Mouse (Mus musculus): Measurements from ENCODE around the gene Kif1bp. TPM values are rescaled to one million over a fixed set of nuclear protein-coding genes. Genes with fewer than 3 reads are reported as not detected.

Kif1bp gene
- total RNA-seq, 1 experiment = 17.3 TPM

DNA sequence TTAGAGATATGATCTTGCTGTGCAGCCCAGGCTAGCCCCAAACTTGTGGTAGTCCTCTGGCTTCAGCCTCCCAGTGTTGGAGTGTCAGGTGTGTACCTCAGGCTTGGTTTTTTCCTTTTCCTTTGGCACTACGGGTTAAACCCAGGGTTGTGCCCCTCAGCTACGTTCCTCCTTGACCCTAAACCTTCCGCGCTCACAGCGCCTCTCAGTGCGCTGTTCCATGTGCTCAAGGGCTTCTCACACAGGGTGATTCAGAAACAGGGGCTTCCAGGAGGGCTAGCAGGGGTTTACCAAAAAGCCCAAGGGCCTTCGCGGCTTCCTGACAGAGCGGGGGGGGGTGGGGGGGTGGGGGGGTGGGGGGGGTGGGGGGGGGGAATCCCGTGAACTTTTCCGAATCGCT lies 35.8 kb downstream of the Kif1bp start:
- no peak for TF ChIP-seq ZC3H11A (IDR thresholded peaks at IDR 0.05; ENCODE audit: borderline replicate concordance, low read depth, low read length)
- no peak overlapping the region for H3K27ac ChIP-seq (ENCODE audit: insufficient read depth, low read depth, low read length, poor library complexity, severe bottlenecking)
- H3K36me3 ChIP-seq (ENCODE audit: control insufficient read depth, insufficient read depth, low read length, poor library complexity, severe bottlenecking) = no peaks in the 10 kb centered on the region
- in situ Hi-C loops (cut with MboI; ENCODE audit: low sequenced_read_pairs in 2 of 2, unreplicated experiment in 2 of 2) = no loop called here
- no peak for DNase-seq (ENCODE audit: low read depth, low spot score)
- H3K4me3 ChIP-seq (ENCODE audit: insufficient read depth in 1 of 2, low read depth in 1 of 2, low read length in 2 of 2, poor library complexity in 1 of 2, severe bottlenecking in 1 of 2) = no peak overlapping the region
- no peak overlapping the region for H3K9ac ChIP-seq (ENCODE audit: insufficient read depth, low read depth, low read length, poor library complexity, severe bottlenecking)
- no peaks in the 10 kb centered on the region for H3K9me3 ChIP-seq (ENCODE audit: control insufficient read depth, insufficient read depth, low read depth, low read length)
- no peaks in the 10 kb centered on the region for H3K4me1 ChIP-seq (ENCODE audit: control insufficient read depth in 2 of 2, insufficient read depth in 2 of 2, low read length in 2 of 2, poor library complexity in 1 of 2)

- in situ Hi-C loops (cut with MboI; ENCODE audit: low sequenced_read_pairs in 2 of 2, unreplicated experiment in 2 of 2) = no loop called here
- no peak for DNase-seq (ENCODE audit: low read depth, low spot score)
- Histone ChIP-seq H3K9ac (ENCODE audit: insufficient read depth, low read depth, low read length, poor library complexity, severe bottlenecking) (no peak overlapping the region), H3K9me3 (ENCODE audit: control insufficient read depth, insufficient read depth, low read depth, low read length) (no peaks in the 10 kb centered on the region), H3K4me3 (ENCODE audit: insufficient read depth in 1 of 2, low read depth in 1 of 2, low read length in 2 of 2, poor library complexity in 1 of 2, severe bottlenecking in 1 of 2) (no peak overlapping the region), H3K36me3 (ENCODE audit: control insufficient read depth, insufficient read depth, low read length, poor library complexity, severe bottlenecking) (no peaks in the 10 kb centered on the region), H3K4me1 (ENCODE audit: control insufficient read depth in 2 of 2, insufficient read depth in 2 of 2, low read length in 2 of 2, poor library complexity in 1 of 2) (no peaks in the 10 kb centered on the region), H3K27ac (ENCODE audit: insufficient read depth, low read depth, low read length, poor library complexity, severe bottlenecking) (no peak overlapping the region)
- no peak for TF ChIP-seq ZNF384 (IDR thresholded peaks at IDR 0.05; ENCODE audit: low read depth, low read length)
Measured at GRCm38 (mm10) chr10:62541499-62541898, 36.8 kb downstream of the Kif1bp start.

DNA sequence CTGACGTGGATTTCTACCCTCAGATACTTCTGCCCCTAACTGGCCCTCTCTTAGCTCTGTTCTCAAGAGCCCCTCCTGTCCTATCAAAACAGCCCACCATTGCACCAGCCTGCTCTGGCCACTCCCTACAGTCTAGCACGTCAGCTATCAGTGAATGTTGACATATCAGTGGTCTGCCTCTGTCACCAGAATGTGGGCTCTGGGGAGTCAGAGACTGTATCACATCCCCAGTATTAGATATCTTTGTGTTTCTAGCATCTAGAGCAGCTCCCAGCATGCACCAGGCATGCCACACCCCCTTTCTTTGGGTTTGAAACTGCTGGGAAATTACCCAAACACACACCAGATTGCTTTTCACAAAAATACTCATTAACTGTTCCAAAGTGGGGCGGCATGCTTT lies 37.5 kb downstream of the Kif1bp start:
- H3K9ac ChIP-seq (ENCODE audit: insufficient read depth, low read depth, low read length, poor library complexity, severe bottlenecking) = no peak overlapping the region
- no peak for DNase-seq (ENCODE audit: low read depth, low spot score)
- no peaks in the 10 kb centered on the region for H3K9me3 ChIP-seq (ENCODE audit: control insufficient read depth, insufficient read depth, low read depth, low read length)
- TF ChIP-seq ZNF384 (IDR thresholded peaks at IDR 0.05; ENCODE audit: low read depth, low read length) (no peak), CHD2 (IDR thresholded peaks at IDR 0.05; ENCODE audit: low read depth, low read length) (no peak), HCFC1 (IDR thresholded peaks at IDR 0.05; ENCODE audit: borderline replicate concordance, insufficient read depth, low read length) (no peak), MAFK (IDR thresholded peaks at IDR 0.05; ENCODE audit: insufficient read depth, low read depth, low read length) (no peak), ZC3H11A (IDR thresholded peaks at IDR 0.05; ENCODE audit: borderline replicate concordance, low read depth, low read length) (no peak)
- H3K4me3 ChIP-seq (ENCODE audit: insufficient read depth in 1 of 2, low read depth in 1 of 2, low read length in 2 of 2, poor library complexity in 1 of 2, severe bottlenecking in 1 of 2) = no peak overlapping the region
- H3K4me1 ChIP-seq (ENCODE audit: control insufficient read depth in 2 of 2, insufficient read depth in 2 of 2, low read length in 2 of 2, poor library complexity in 1 of 2) = no peaks in the 10 kb centered on the region
- H3K27ac ChIP-seq (ENCODE audit: insufficient read depth, low read depth, low read length, poor library complexity, severe bottlenecking) = no peak overlapping the region
- no peaks in the 10 kb centered on the region for H3K36me3 ChIP-seq (ENCODE audit: control insufficient read depth, insufficient read depth, low read length, poor library complexity, severe bottlenecking)
- in situ Hi-C loops (cut with MboI; ENCODE audit: low sequenced_read_pairs in 2 of 2, unreplicated experiment in 2 of 2) = no loop called here

- H3K9me3 ChIP-seq (ENCODE audit: control insufficient read depth, insufficient read depth, low read depth, low read length) = no peaks in the 10 kb centered on the region
- H3K4me1 ChIP-seq (ENCODE audit: control insufficient read depth in 2 of 2, insufficient read depth in 2 of 2, low read length in 2 of 2, poor library complexity in 1 of 2) = no peaks in the 10 kb centered on the region
- no peak overlapping the region for H3K4me3 ChIP-seq (ENCODE audit: insufficient read depth in 1 of 2, low read depth in 1 of 2, low read length in 2 of 2, poor library complexity in 1 of 2, severe bottlenecking in 1 of 2)
- no peaks in the 10 kb centered on the region for H3K36me3 ChIP-seq (ENCODE audit: control insufficient read depth, insufficient read depth, low read length, poor library complexity, severe bottlenecking)
- H3K27ac ChIP-seq (ENCODE audit: insufficient read depth, low read depth, low read length, poor library complexity, severe bottlenecking) = no peak overlapping the region
- in situ Hi-C loops (cut with MboI; ENCODE audit: low sequenced_read_pairs in 2 of 2, unreplicated experiment in 2 of 2) = no loop called here
- TF ChIP-seq ZC3H11A (IDR thresholded peaks at IDR 0.05; ENCODE audit: borderline replicate concordance, low read depth, low read length) = no peak
- no peak for TF ChIP-seq MAFK (IDR thresholded peaks at IDR 0.05; ENCODE audit: insufficient read depth, low read depth, low read length)
- TF ChIP-seq HCFC1 (IDR thresholded peaks at IDR 0.05; ENCODE audit: borderline replicate concordance, insufficient read depth, low read length) = no peak
- no peak for TF ChIP-seq ZNF384 (IDR thresholded peaks at IDR 0.05; ENCODE audit: low read depth, low read length)
- TF ChIP-seq CHD2 (IDR thresholded peaks at IDR 0.05; ENCODE audit: low read depth, low read length) = no peak
- no peak for DNase-seq (ENCODE audit: low read depth, low spot score)
- H3K9ac ChIP-seq (ENCODE audit: insufficient read depth, low read depth, low read length, poor library complexity, severe bottlenecking) = no peak overlapping the region
Measured at GRCm38 (mm10) chr10:62534509-62534908, 43.7 kb downstream of the Kif1bp start.

DNA sequence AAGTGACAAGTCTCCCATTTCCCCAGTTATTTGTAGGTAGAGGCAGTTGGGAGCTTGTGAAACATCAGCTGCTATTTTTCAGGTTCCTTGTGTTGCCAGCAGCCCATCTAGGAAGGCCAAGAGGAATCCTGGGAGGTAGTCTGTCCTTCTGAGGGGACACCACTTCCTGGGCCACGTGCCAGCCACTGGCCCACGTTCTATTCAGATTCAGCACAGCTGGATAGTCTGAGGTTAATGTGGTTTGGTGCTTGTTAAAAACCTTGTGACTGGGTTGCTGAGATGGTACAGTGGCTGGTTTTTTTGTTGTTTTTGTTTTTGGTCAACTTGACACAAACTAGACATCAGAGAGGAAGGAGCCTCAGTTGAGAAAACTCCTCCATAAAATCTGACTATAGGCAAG lies 45.4 kb downstream of the Kif1bp start:
- TF ChIP-seq HCFC1 (IDR thresholded peaks at IDR 0.05; ENCODE audit: borderline replicate concordance, insufficient read depth, low read length) (no peak), ZC3H11A (IDR thresholded peaks at IDR 0.05; ENCODE audit: borderline replicate concordance, low read depth, low read length) (no peak), ZNF384 (IDR thresholded peaks at IDR 0.05; ENCODE audit: low read depth, low read length) (no peak), MAFK (IDR thresholded peaks at IDR 0.05; ENCODE audit: insufficient read depth, low read depth, low read length) (no peak), CHD2 (IDR thresholded peaks at IDR 0.05; ENCODE audit: low read depth, low read length) (no peak)
- H3K36me3 ChIP-seq (ENCODE audit: control insufficient read depth, insufficient read depth, low read length, poor library complexity, severe bottlenecking) = no peaks in the 10 kb centered on the region
- H3K9ac ChIP-seq (ENCODE audit: insufficient read depth, low read depth, low read length, poor library complexity, severe bottlenecking) = no peak overlapping the region
- no peak for DNase-seq (ENCODE audit: low read depth, low spot score)
- no peaks in the 10 kb centered on the region for H3K9me3 ChIP-seq (ENCODE audit: control insufficient read depth, insufficient read depth, low read depth, low read length)
- no peak overlapping the region for H3K4me3 ChIP-seq (ENCODE audit: insufficient read depth in 1 of 2, low read depth in 1 of 2, low read length in 2 of 2, poor library complexity in 1 of 2, severe bottlenecking in 1 of 2)
- in situ Hi-C loops (cut with MboI; ENCODE audit: low sequenced_read_pairs in 2 of 2, unreplicated experiment in 2 of 2) = no loop called here
- no peak overlapping the region; the same call in 1 of the 2 replicates for H3K27ac ChIP-seq (ENCODE audit: insufficient read depth, low read depth, low read length, poor library complexity, severe bottlenecking)
- no peaks in the 10 kb centered on the region for H3K4me1 ChIP-seq (ENCODE audit: control insufficient read depth in 2 of 2, insufficient read depth in 2 of 2, low read length in 2 of 2, poor library complexity in 1 of 2)

Data from ES-E14 (cell line).